Mouse (Mus musculus): ENCODE results near the gene Alyref. TPM values are rescaled to one million over a fixed set of nuclear protein-coding genes. Genes with fewer than 3 reads are reported as not detected.

The Alyref gene
- polyA plus RNA-seq, 1 experiment from 2014 or later, result 361 TPM

- peak; percentile 81 for ATAC-seq (replicated peaks; ENCODE audit: low FRiP score, low read depth)
- 0% methylated on average over 66 of the region's 87 CpGs for WGBS
- peak within 1 kb of the TSS; percentile 98 for H3K27ac ChIP-seq
Measured at GRCm38 (mm10) chr11:120549168-120549945, 48.8 kb downstream of the Alyref start, which contains the start of gene Mcrip1. Gene Mcrip1 (minus strand): TSS chr11:120549727.

GRCm38 (mm10) chr11:120548786-120549167 is 49.4 kb downstream of the Alyref start:
- TF ChIP-seq CTCF (IDR thresholded peaks at IDR 0.05; ENCODE audit: low read depth), result no peak
- H3K36me3 ChIP-seq (ENCODE audit: insufficient read depth, low read length), result peaks cover 8% of the 10 kb centered on the region; the same call in 1 of the 2 replicates
- H3K27me3 ChIP-seq (ENCODE audit: insufficient read depth, low read length), result no peaks in the 10 kb centered on the region
- no peak for ATAC-seq (replicated peaks; ENCODE audit: low FRiP score, low read depth)
- DNase-seq (ENCODE audit: low spot score), result no peak
- WGBS, result 10% methylated on average over 7 of the region's 7 CpGs
- peak overlapping the region; percentile 98 for H3K9ac ChIP-seq (ENCODE audit: low read depth, low read length)
- H3K4me1 ChIP-seq (replicated peaks; ENCODE audit: insufficient read depth, low read length), result peaks cover 17% of the 10 kb centered on the region
- H3K9me3 ChIP-seq (replicated peaks; ENCODE audit: low read length), result no peaks in the 10 kb centered on the region
- peak overlapping the region; percentile 98 for H3K27ac ChIP-seq
- H3K4me3 ChIP-seq (replicated peaks; ENCODE audit: low read depth, low read length), result peak overlapping the region; percentile 87
- H3K4me2 ChIP-seq (ENCODE audit: low read length), result peak overlapping the region; percentile 80

More at GRCm38 (mm10) chr11:120549168-120549945, 48.8 kb downstream of the Alyref start, which contains the start of gene Mcrip1:
- Histone ChIP-seq H3K27me3 (ENCODE audit: insufficient read depth, low read length) (no peaks in the 10 kb centered on the region), H3K4me3 (replicated peaks; ENCODE audit: low read depth, low read length) (peak within 1 kb of the TSS; percentile 87), H3K4me2 (ENCODE audit: low read length) (peak within 1 kb of the TSS; percentile 80), H3K9ac (ENCODE audit: low read depth, low read length) (peak within 1 kb of the TSS; percentile 98), H3K4me1 (replicated peaks; ENCODE audit: insufficient read depth, low read length) (peaks cover 17% of the 10 kb centered on the region), H3K9me3 (replicated peaks; ENCODE audit: low read length) (no peaks in the 10 kb centered on the region), H3K36me3 (ENCODE audit: insufficient read depth, low read length) (peaks cover 2% of the 10 kb centered on the region; the same call in 1 of the 2 replicates)
- DNase-seq (ENCODE audit: low spot score), result peak; percentile 93
- no peak for TF ChIP-seq CTCF (IDR thresholded peaks at IDR 0.05; ENCODE audit: low read depth)

GRCm38 (mm10) chr11:120548214-120548613 is 50.0 kb downstream of the Alyref start:
- no peak overlapping the region for H3K4me3 ChIP-seq (replicated peaks; ENCODE audit: low read depth, low read length)
- no peaks in the 10 kb centered on the region for H3K27me3 ChIP-seq (ENCODE audit: insufficient read depth, low read length)
- H3K4me2 ChIP-seq (ENCODE audit: low read length), result peak overlapping the region; percentile 80
- 72% methylated on average over 3 of the region's 3 CpGs for WGBS
- peak overlapping the region; percentile 15; the same call in 1 of the 2 replicates for H3K27ac ChIP-seq
- no peak for TF ChIP-seq CTCF (IDR thresholded peaks at IDR 0.05; ENCODE audit: low read depth)
- peaks cover 17% of the 10 kb centered on the region for H3K4me1 ChIP-seq (replicated peaks; ENCODE audit: insufficient read depth, low read length)
- ATAC-seq (replicated peaks; ENCODE audit: low FRiP score, low read depth) (no peak), DNase-seq (ENCODE audit: low spot score) (no peak)
- H3K36me3 ChIP-seq (ENCODE audit: insufficient read depth, low read length), result peaks cover 13% of the 10 kb centered on the region
- H3K9me3 ChIP-seq (replicated peaks; ENCODE audit: low read length), result no peaks in the 10 kb centered on the region
- no peak overlapping the region for H3K9ac ChIP-seq (ENCODE audit: low read depth, low read length)

- Histone ChIP-seq H3K4me2 (ENCODE audit: low read length) (peak overlapping the region; percentile 2; the same call in 1 of the 2 replicates), H3K9ac (ENCODE audit: low read depth, low read length) (no peak overlapping the region), H3K9me3 (replicated peaks; ENCODE audit: low read length) (no peaks in the 10 kb centered on the region), H3K27ac (peak overlapping the region; percentile 15; the same call in 1 of the 2 replicates), H3K4me3 (replicated peaks; ENCODE audit: low read depth, low read length) (no peak overlapping the region), H3K27me3 (ENCODE audit: insufficient read depth, low read length) (no peaks in the 10 kb centered on the region), H3K36me3 (ENCODE audit: insufficient read depth, low read length) (peaks cover 21% of the 10 kb centered on the region), H3K4me1 (replicated peaks; ENCODE audit: insufficient read depth, low read length) (peaks cover 17% of the 10 kb centered on the region)
- DNase-seq (ENCODE audit: low spot score), result peak; percentile 71
- 51% methylated on average over 2 of the region's 2 CpGs for WGBS
- no peak for ATAC-seq (replicated peaks; ENCODE audit: low FRiP score, low read depth)
- peak; percentile 48; the same call in 1 of the 2 replicates for TF ChIP-seq CTCF (IDR thresholded peaks at IDR 0.05; ENCODE audit: low read depth)
Measured at GRCm38 (mm10) chr11:120547469-120547868, 50.7 kb downstream of the Alyref start.

- 95% methylated on average over 3 of the region's 3 CpGs for WGBS
- Histone ChIP-seq H3K27ac (no peak overlapping the region), H3K27me3 (ENCODE audit: insufficient read depth, low read length) (no peaks in the 10 kb centered on the region), H3K9ac (ENCODE audit: low read depth, low read length) (no peak overlapping the region), H3K9me3 (replicated peaks; ENCODE audit: low read length) (no peaks in the 10 kb centered on the region), H3K4me3 (replicated peaks; ENCODE audit: low read depth, low read length) (no peak overlapping the region), H3K4me2 (ENCODE audit: low read length) (no peak overlapping the region), H3K36me3 (ENCODE audit: insufficient read depth, low read length) (peaks cover 24% of the 10 kb centered on the region), H3K4me1 (replicated peaks; ENCODE audit: insufficient read depth, low read length) (peaks cover 17% of the 10 kb centered on the region)
- DNase-seq (ENCODE audit: low spot score), result no peak
- ATAC-seq (replicated peaks; ENCODE audit: low FRiP score, low read depth), result no peak
- TF ChIP-seq CTCF (IDR thresholded peaks at IDR 0.05; ENCODE audit: low read depth), result no peak
Measured at GRCm38 (mm10) chr11:120545964-120546363, 52.2 kb downstream of the Alyref start.

- Histone ChIP-seq H3K4me2 (ENCODE audit: low read length) (no peak overlapping the region), H3K27me3 (ENCODE audit: insufficient read depth, low read length) (no peaks in the 10 kb centered on the region), H3K4me3 (replicated peaks; ENCODE audit: low read depth, low read length) (no peak overlapping the region), H3K27ac (0 out of 2 replicates have a peak overlapping the region, but pooled peaks have one; percentile 93), H3K9ac (ENCODE audit: low read depth, low read length) (no peak overlapping the region), H3K9me3 (replicated peaks; ENCODE audit: low read length) (no peaks in the 10 kb centered on the region), H3K4me1 (replicated peaks; ENCODE audit: insufficient read depth, low read length) (peaks cover 22% of the 10 kb centered on the region; the same call in 1 of the 2 replicates), H3K36me3 (ENCODE audit: insufficient read depth, low read length) (peaks cover 24% of the 10 kb centered on the region)
- TF ChIP-seq CTCF (IDR thresholded peaks at IDR 0.05; ENCODE audit: low read depth), result no peak
- WGBS, result 83% methylated on average over 6 of the region's 6 CpGs
- DNase-seq (ENCODE audit: low spot score), result no peak
- no peak for ATAC-seq (replicated peaks; ENCODE audit: low FRiP score, low read depth)
Measured at GRCm38 (mm10) chr11:120542376-120542775, 55.8 kb downstream of the Alyref start.

Small RNA genes within 50 kb of the gene (microRNA-seq; reads per million reads assigned to microRNA genes)
- gene Mir6936, result 0.80 reads per million

Other genes starting within 250 kb of the Alyref start
- 2,251 and 2,404 TPM in 2 replicates for gene Actg1, start 249.8 kb downstream of the Alyref start, polyA plus RNA-seq (2015; fragmentation: Nextera tagmentation; extraction: Ambion mirVana)
- 1.3 and 1.5 TPM in 2 replicates for gene Fscn2, start 236.8 kb downstream of the Alyref start, polyA plus RNA-seq (2015; fragmentation: Nextera tagmentation; extraction: Ambion mirVana)
- 21.9 and 26.6 TPM in 2 replicates for gene Faap100, start 219.6 kb downstream of the Alyref start, polyA plus RNA-seq (2015; fragmentation: Nextera tagmentation; extraction: Ambion mirVana)
- gene Nploc4, start 160.7 kb downstream of the Alyref start, polyA plus RNA-seq (2015; fragmentation: Nextera tagmentation; extraction: Ambion mirVana), result 21.0 and 23.3 TPM in 2 replicates
- not detected in 2 replicates for gene Tspan10, start 155.7 kb downstream of the Alyref start, polyA plus RNA-seq (2015; fragmentation: Nextera tagmentation; extraction: Ambion mirVana)
- 0.17 and 0.36 TPM in 2 replicates for gene Pde6g, start 144.9 kb downstream of the Alyref start, polyA plus RNA-seq (2015; fragmentation: Nextera tagmentation; extraction: Ambion mirVana)
- 24.3 and 30.3 TPM in 2 replicates for gene Oxld1, start 140.3 kb downstream of the Alyref start, polyA plus RNA-seq (2015; fragmentation: Nextera tagmentation; extraction: Ambion mirVana)
- 26.3 and 29.5 TPM in 2 replicates for gene Ccdc137, start 140.2 kb downstream of the Alyref start, polyA plus RNA-seq (2015; fragmentation: Nextera tagmentation; extraction: Ambion mirVana)
- 32.7 and 35.1 TPM in 2 replicates for gene Arl16, start 130.8 kb downstream of the Alyref start, polyA plus RNA-seq (2015; fragmentation: Nextera tagmentation; extraction: Ambion mirVana)
- gene Mrpl12, start 113.8 kb downstream of the Alyref start, polyA plus RNA-seq (2015; fragmentation: Nextera tagmentation; extraction: Ambion mirVana), result 218 and 224 TPM in 2 replicates
- gene Slc25a10, start 106.5 kb downstream of the Alyref start, polyA plus RNA-seq (2015; fragmentation: Nextera tagmentation; extraction: Ambion mirVana), result 121 and 132 TPM in 2 replicates
- gene Gcgr, start 67.7 kb downstream of the Alyref start, polyA plus RNA-seq (2015; fragmentation: Nextera tagmentation; extraction: Ambion mirVana), result 6.6 and 7.0 TPM in 2 replicates
- 218 and 227 TPM in 2 replicates for gene Mcrip1, start 48.6 kb downstream of the Alyref start, polyA plus RNA-seq (2015; fragmentation: Nextera tagmentation; extraction: Ambion mirVana)
- 0.30 TPM in 1 of 2 replicates, not detected in the other for gene Ppp1r27, start 47.2 kb downstream of the Alyref start, polyA plus RNA-seq (2015; fragmentation: Nextera tagmentation; extraction: Ambion mirVana)
- gene P4hb, start 25.1 kb downstream of the Alyref start, polyA plus RNA-seq (2015; fragmentation: Nextera tagmentation; extraction: Ambion mirVana), result 635 and 676 TPM in 2 replicates
- gene Arhgdia, start 16.7 kb downstream of the Alyref start, polyA plus RNA-seq (2015; fragmentation: Nextera tagmentation; extraction: Ambion mirVana), result 444 and 506 TPM in 2 replicates
- gene Anapc11, start 56 bp upstream of the Alyref start, polyA plus RNA-seq (2015; fragmentation: Nextera tagmentation; extraction: Ambion mirVana), result 159 and 168 TPM in 2 replicates
- 48.0 and 51.4 TPM in 2 replicates for gene Npb, start 10.1 kb upstream of the Alyref start, polyA plus RNA-seq (2015; fragmentation: Nextera tagmentation; extraction: Ambion mirVana)
- gene Pcyt2, start 19.6 kb upstream of the Alyref start, polyA plus RNA-seq (2015; fragmentation: Nextera tagmentation; extraction: Ambion mirVana), result 116 and 118 TPM in 2 replicates
- 38.8 and 41.6 TPM in 2 replicates for gene Sirt7, start 26.9 kb upstream of the Alyref start, polyA plus RNA-seq (2015; fragmentation: Nextera tagmentation; extraction: Ambion mirVana)
- gene Mafg, start 35.2 kb upstream of the Alyref start, polyA plus RNA-seq (2015; fragmentation: Nextera tagmentation; extraction: Ambion mirVana), result 26.5 and 27.4 TPM in 2 replicates
- 12.2 and 13.9 TPM in 2 replicates for gene Pycr1, start 45.4 kb upstream of the Alyref start, polyA plus RNA-seq (2015; fragmentation: Nextera tagmentation; extraction: Ambion mirVana)
- 0.24 and 0.28 TPM in 2 replicates for gene Myadml2, start 49.8 kb upstream of the Alyref start, polyA plus RNA-seq (2015; fragmentation: Nextera tagmentation; extraction: Ambion mirVana)
- 5.3 and 7.4 TPM in 2 replicates for gene Notum, start 62.8 kb upstream of the Alyref start, polyA plus RNA-seq (2015; fragmentation: Nextera tagmentation; extraction: Ambion mirVana)
- gene Aspscr1, start 74.6 kb upstream of the Alyref start, polyA plus RNA-seq (2015; fragmentation: Nextera tagmentation; extraction: Ambion mirVana), result 122 TPM in 2 replicates
- 160 and 174 TPM in 2 replicates for gene Cenpx, start 115.4 kb upstream of the Alyref start, polyA plus RNA-seq (2015; fragmentation: Nextera tagmentation; extraction: Ambion mirVana)
- 31.3 and 33.5 TPM in 2 replicates for gene Lrrc45, start 115.6 kb upstream of the Alyref start, polyA plus RNA-seq (2015; fragmentation: Nextera tagmentation; extraction: Ambion mirVana)
- gene Rac3, start 123.1 kb upstream of the Alyref start, polyA plus RNA-seq (2015; fragmentation: Nextera tagmentation; extraction: Ambion mirVana), result 23.4 and 23.7 TPM in 2 replicates
- gene Dcxr, start 128.9 kb upstream of the Alyref start, polyA plus RNA-seq (2015; fragmentation: Nextera tagmentation; extraction: Ambion mirVana), result 112 and 123 TPM in 2 replicates
- gene Cbr2, start 133.7 kb upstream of the Alyref start, polyA plus RNA-seq (2015; fragmentation: Nextera tagmentation; extraction: Ambion mirVana), result 1.8 and 3.6 TPM in 2 replicates
- 2.6 and 4.5 TPM in 2 replicates for gene Hmga1b, start 164.4 kb upstream of the Alyref start, polyA plus RNA-seq (2015; fragmentation: Nextera tagmentation; extraction: Ambion mirVana)
- gene Rfng, start 185.8 kb upstream of the Alyref start, polyA plus RNA-seq (2015; fragmentation: Nextera tagmentation; extraction: Ambion mirVana), result 32.4 and 32.6 TPM in 2 replicates
- 158 and 170 TPM in 2 replicates for gene Gps1, start 185.9 kb upstream of the Alyref start, polyA plus RNA-seq (2015; fragmentation: Nextera tagmentation; extraction: Ambion mirVana)
- gene Dus1l, start 198.0 kb upstream of the Alyref start, polyA plus RNA-seq (2015; fragmentation: Nextera tagmentation; extraction: Ambion mirVana), result 66.0 and 73.0 TPM in 2 replicates
- 19.8 and 19.9 TPM in 2 replicates for gene Fasn, start 226.2 kb upstream of the Alyref start, polyA plus RNA-seq (2015; fragmentation: Nextera tagmentation; extraction: Ambion mirVana)

Measured in kidney, postnatal 0 days (tissue).